Mouse (Mus musculus): ENCODE data around the gene Mark2.

GRCm38 (mm10) chr19:7339026-7339425, 2.6 kb downstream of the Mark2 start:
- no peak for TF ChIP-seq CTCF (conservative IDR thresholded peaks at IDR 0.05; ENCODE audit: low read length)
- no peak for TF ChIP-seq POU5F1 (IDR thresholded peaks at IDR 0.05; ENCODE audit: borderline replicate concordance, low read length)
- no peak for TF ChIP-seq NANOG (IDR thresholded peaks at IDR 0.05; ENCODE audit: borderline replicate concordance, low read length)

Data from E14TG2a.4 (cell line).